Comparison of ENCODE assay signal across 8 mouse cellular contexts in genomic region chr10:22163705-22164583, GRCm38 (mm10). TPM values are rescaled to one million over a fixed set of nuclear protein-coding genes. Genes with fewer than 3 reads are reported as not detected.
DNase-seq lines count a peak whose midpoint lies in the region; ATAC-seq and TF ChIP-seq lines count a peak whose summit lies in the region.
"Not testable (repeated sequence)": the region's sequence is repeated elsewhere in the genome, so short reads cannot be mapped to it uniquely, and the experiment has no call there.

No protein-coding gene starts in this region.

- dilution Hi-C loops in CH12.LX (cut with MboI; ENCODE audit: extremely low pct_ligation_motif_present, extremely low pct_unique_long_range_greater_than_20kb, low sequenced_read_pairs) = not testable (repeated sequence)

- WGBS in forebrain, embryonic 15.5 days = 38% methylated on average over 16 of the region's 16 CpGs
- WGBS in liver, adult 2 months = 34% methylated on average over 15 of the region's 16 CpGs
- WGBS in stomach, embryonic 14.5 days = 34% methylated on average over 13 of the region's 16 CpGs

- not testable (repeated sequence) for H3K4me3 ChIP-seq in CH12.LX (replicated peaks in 1 of 3; ENCODE audit: low read depth in 2 of 3, low read length in 2 of 3, poor library complexity in 1 of 3); forebrain, embryonic 15.5 days; liver, adult 2 months (ENCODE audit: insufficient read depth, low read depth, low read length)
- H3K4me3 ChIP-seq in stomach, embryonic 14.5 days (ENCODE audit: low read depth, low read length) = peak overlapping the region; percentile 9; the same call in 1 of the 2 replicates

- in situ Hi-C loops in CH12.LX (cut with MboI; ENCODE audit: low pct_ligation_motif_present, low pct_unique_long_range_greater_than_20kb, low sequenced_read_pairs) = not testable (repeated sequence)

- peak in 1 of 2 experiments; percentile 43; a peak in 2 of 4 replicates for TF ChIP-seq CTCF in CH12.LX (conservative IDR thresholded peaks at IDR 0.05 in 1 of 2, IDR thresholded peaks at IDR 0.05 in 1 of 2; ENCODE audit: low read depth in 2 of 2, low read length in 2 of 2)
- TF ChIP-seq CTCF in liver, adult 2 months (IDR thresholded peaks at IDR 0.05; ENCODE audit: low read depth, low read length) = peak; percentile 57

- not testable (repeated sequence) for TF ChIP-seq POLR2A in CH12.LX (IDR thresholded peaks at IDR 0.05; ENCODE audit: low read depth, low read length); liver, adult 2 months (IDR thresholded peaks at IDR 0.05; ENCODE audit: extremely low read depth, insufficient read depth, low read length)

- not testable (repeated sequence) for H3K36me3 ChIP-seq in CH12.LX (replicated peaks in 1 of 2; ENCODE audit: control insufficient read depth in 1 of 2, insufficient read depth in 1 of 2, low read length in 1 of 2); forebrain, embryonic 15.5 days; liver, adult 2 months (ENCODE audit: control insufficient read depth, insufficient read depth, low read length); stomach, embryonic 14.5 days (ENCODE audit: control insufficient read depth, insufficient read depth, low read length)

- DNase-seq in CH12.LX (ENCODE audit: extremely low read depth); liver, adult 2 months (ENCODE audit: extremely low read depth, low read depth, low spot score): not testable (repeated sequence)
- DNase-seq in cerebellum, adult 18-20 months = peak; percentile 67 to 77
- DNase-seq in heart, postnatal 10 days = peak; percentile 70 to 83
- peak; percentile 85 for DNase-seq in kidney, postnatal 10 days
- peak; percentile 63 to 78 for DNase-seq in natural killer cell, adult 2 months (ENCODE audit: low spot score in 2 of 2)

- not testable (repeated sequence) for H3K79me2 ChIP-seq in CH12.LX (replicated peaks; ENCODE audit: control insufficient read depth, extremely low read depth, insufficient read depth, poor library complexity, severe bottlenecking); liver, adult 2 months (ENCODE audit: control insufficient read depth, insufficient read depth, low read length)

- not testable (repeated sequence) for TF ChIP-seq EP300 in CH12.LX (IDR thresholded peaks at IDR 0.05; ENCODE audit: low read length)

- H3K27ac ChIP-seq in CH12.LX (ENCODE audit: insufficient read depth, low read depth); forebrain, embryonic 15.5 days (replicated peaks); liver, adult 2 months (replicated peaks; ENCODE audit: insufficient read depth, low read depth, low read length); stomach, embryonic 14.5 days (ENCODE audit: low read length): not testable (repeated sequence)

- H3K4me2 ChIP-seq in CH12.LX (ENCODE audit: insufficient read depth, low read depth, poor library complexity, severe bottlenecking) = peak overlapping the region; percentile 50; the same call in 1 of the 2 replicates
- H3K4me2 ChIP-seq in forebrain, embryonic 15.5 days (replicated peaks) = peak overlapping the region; percentile 19
- H3K4me2 ChIP-seq in stomach, embryonic 14.5 days (replicated peaks; ENCODE audit: low read depth, low read length) = peak overlapping the region; percentile 32

- intact Hi-C loops in heart, postnatal 10 days (cut with DNase I) = loop anchor here (1.0 to 2.0 kb wide), 2 partner anchors 23 to 128 kb away; no protein-coding TSS in a partner anchor

- peak; percentile 29 for TF ChIP-seq RAD21 in CH12.LX (IDR thresholded peaks at IDR 0.05; ENCODE audit: low read depth, low read length)

- peak; percentile 73 for ATAC-seq in forebrain, embryonic 15.5 days (replicated peaks)
- ATAC-seq in stomach, embryonic 14.5 days (ENCODE audit: insufficient number of reproducible peaks, insufficient read depth, low FRiP score, low read depth) = not testable (repeated sequence)

- H3K9ac ChIP-seq in CH12.LX (ENCODE audit: insufficient read depth, low read depth); forebrain, embryonic 15.5 days (replicated peaks); liver, adult 2 months (ENCODE audit: low read depth, low read length); stomach, embryonic 14.5 days (replicated peaks; ENCODE audit: low read depth, low read length): not testable (repeated sequence)

- not testable (repeated sequence) for H3K27me3 ChIP-seq in CH12.LX (replicated peaks); liver, adult 2 months (ENCODE audit: control insufficient read depth, insufficient read depth, low read length); stomach, embryonic 14.5 days (ENCODE audit: control insufficient read depth, insufficient read depth, low read length)
- H3K27me3 ChIP-seq in forebrain, embryonic 15.5 days = peaks cover 26% of the 10 kb centered on the region

- not testable (repeated sequence) for H3K4me1 ChIP-seq in CH12.LX (ENCODE audit: control insufficient read depth in 1 of 2, insufficient read depth in 2 of 2); forebrain, embryonic 15.5 days; liver, adult 2 months (ENCODE audit: control insufficient read depth, insufficient read depth, low read length); stomach, embryonic 14.5 days (ENCODE audit: control insufficient read depth, insufficient read depth, low read length)

- not testable (repeated sequence) for H3K9me3 ChIP-seq in CH12.LX (replicated peaks; ENCODE audit: low read length); forebrain, embryonic 15.5 days; stomach, embryonic 14.5 days (ENCODE audit: control insufficient read depth, low read depth, low read length)

TF ChIP-seq in CH12.LX, 34 proteins besides CTCF, POLR2A, EP300 and RAD21:
- TF ChIP-seq NRF1 (IDR thresholded peaks at IDR 0.05; ENCODE audit: low read depth, low read length) = peak; percentile 59
- peak; percentile 33 for TF ChIP-seq SMC3 (IDR thresholded peaks at IDR 0.05; ENCODE audit: low read depth, low read length)
TF ChIP-seq in CH12.LX: peak in this region for 2; not testable (repeated sequence) for 32.

RNA-seq across cellular contexts. Expression of gene H60b, which starts 5.6 kb away (rescaled TPM):
- total RNA-seq in CH12.LX (2012; rRNA removed) (not detected in 2 replicates), CH12.LX (2014; rRNA removed) (not detected in 2 replicates)
- 0.25 TPM in 1 of 2 replicates, not detected in the other for polyA plus RNA-seq in CH12.LX (2012; ENCODE audit: insufficient read length, low read depth)
- polyA plus RNA-seq in forebrain, embryonic 15.5 days (2015; fragmentation: Nextera tagmentation; extraction: Ambion mirVana) = 0.28 TPM in 1 of 2 replicates, not detected in the other
- total RNA-seq in heart, postnatal 10 days (2021) = not detected
- total RNA-seq in liver, adult 2 months (2014; rRNA removed) = 0.09 TPM in 1 of 2 replicates, not detected in the other
- not detected in 2 replicates for polyA plus RNA-seq in liver, adult 2 months (2012; rRNA removed)
- 0.78 and 1.1 TPM in 2 replicates for polyA plus RNA-seq in stomach, embryonic 14.5 days (2014; fragmentation: Nextera tagmentation; extraction: Ambion mirVana)

RNA-seq across cellular contexts. Expression of gene Raet1e, which starts 5.6 kb away (rescaled TPM):
- total RNA-seq in CH12.LX (2012; rRNA removed) (0.13 and 0.64 TPM in 2 replicates), CH12.LX (2014; rRNA removed) (0.62 and 0.85 TPM in 2 replicates)
- 1.2 TPM in 2 replicates for polyA plus RNA-seq in CH12.LX (2012; ENCODE audit: insufficient read length, low read depth)
- 0.73 and 0.90 TPM in 2 replicates for polyA plus RNA-seq in forebrain, embryonic 15.5 days (2015; fragmentation: Nextera tagmentation; extraction: Ambion mirVana)
- under 1 TPM; 0.45 to 0.57 TPM for total RNA-seq in heart, postnatal 10 days (2021)
- 4.6 and 6.5 TPM in 2 replicates for total RNA-seq in liver, adult 2 months (2014; rRNA removed)
- 2.4 and 4.5 TPM in 2 replicates for polyA plus RNA-seq in liver, adult 2 months (2012; rRNA removed)
- 11.3 and 12.5 TPM in 2 replicates for polyA plus RNA-seq in stomach, embryonic 14.5 days (2014; fragmentation: Nextera tagmentation; extraction: Ambion mirVana)

RNA-seq across cellular contexts. Expression of gene E030030I06Rik, which starts 14.9 kb away (rescaled TPM):
- total RNA-seq in CH12.LX (2012; rRNA removed) (6.8 and 7.5 TPM in 2 replicates), CH12.LX (2014; rRNA removed) (1.4 and 3.5 TPM in 2 replicates)
- 4.2 and 5.9 TPM in 2 replicates for polyA plus RNA-seq in CH12.LX (2012; ENCODE audit: insufficient read length, low read depth)
- 4.3 and 5.5 TPM in 2 replicates for polyA plus RNA-seq in forebrain, embryonic 15.5 days (2015; fragmentation: Nextera tagmentation; extraction: Ambion mirVana)
- 1 to 10 TPM; 1.5 to 2.2 TPM for total RNA-seq in heart, postnatal 10 days (2021)
- 1.2 and 2.1 TPM in 2 replicates for total RNA-seq in liver, adult 2 months (2014; rRNA removed)
- polyA plus RNA-seq in liver, adult 2 months (2012; rRNA removed) = 7.0 and 10.8 TPM in 2 replicates
- polyA plus RNA-seq in stomach, embryonic 14.5 days (2014; fragmentation: Nextera tagmentation; extraction: Ambion mirVana) = 31.4 and 36.3 TPM in 2 replicates
